ENCODE assay signal across 12 mouse cellular contexts in genomic region chr3:89526298-89527090, GRCm38 (mm10). TPM values are rescaled to one million over a fixed set of nuclear protein-coding genes. Genes with fewer than 3 reads are reported as not detected.
DNase-seq lines count a peak whose midpoint lies in the region; ATAC-seq and TF ChIP-seq lines count a peak whose summit lies in the region.
"Had no signal": no experiment of that assay in that cellular context is flagged by ENCODE, and none has a peak within 500 bp of the region (broad histone marks: within the 10 kb centered on the region; RNA-seq: fewer than 3 reads in every experiment).

No protein-coding gene starts in this region.

- intact Hi-C loops in left cerebral cortex, postnatal 10 days (cut with DNase I) = loop anchor here (10.0 kb wide), 1 partner anchor 88 kb away; no protein-coding TSS in a partner anchor

- 0 out of 2 replicates have a peak, but pooled peaks cover 3% of the 10 kb centered on the region for H3K27me3 ChIP-seq in forebrain, embryonic 13.5 days
- peaks cover 30% of the 10 kb centered on the region for H3K27me3 ChIP-seq in forebrain, embryonic 12.5 days
- peaks cover 11% of the 10 kb centered on the region for H3K27me3 ChIP-seq in CH12.LX (replicated peaks)
- no peaks in the 10 kb centered on the region for H3K27me3 ChIP-seq in hindbrain, embryonic 15.5 days

- 0 out of 2 replicates have a peak, but pooled peaks have one; percentile 6 for ATAC-seq in forebrain, embryonic 13.5 days
- no peak for ATAC-seq in forebrain, embryonic 12.5 days (ENCODE audit: low FRiP score)
- ATAC-seq in hindbrain, embryonic 15.5 days (ENCODE audit: low FRiP score, low read depth) = no peak

- peak overlapping the region; percentile 27 for H3K4me2 ChIP-seq in forebrain, embryonic 13.5 days
- H3K4me2 ChIP-seq in forebrain, embryonic 12.5 days = no peak overlapping the region
- H3K4me2 ChIP-seq in CH12.LX (ENCODE audit: insufficient read depth, low read depth, poor library complexity, severe bottlenecking) = no peak overlapping the region
- H3K4me2 ChIP-seq in hindbrain, embryonic 15.5 days = peak overlapping the region; percentile 43
- H3K4me2 ChIP-seq: heart, embryonic 15.5 days had no signal

- TF ChIP-seq POLR2A in CH12.LX (IDR thresholded peaks at IDR 0.05; ENCODE audit: low read depth, low read length) = no peak

- no peak overlapping the region for H3K27ac ChIP-seq in forebrain, embryonic 13.5 days
- no peak overlapping the region for H3K27ac ChIP-seq in forebrain, embryonic 12.5 days
- no peak overlapping the region for H3K27ac ChIP-seq in CH12.LX (ENCODE audit: insufficient read depth, low read depth)
- peak overlapping the region; percentile 48 for H3K27ac ChIP-seq in hindbrain, embryonic 15.5 days (replicated peaks)
- H3K27ac ChIP-seq: heart, embryonic 15.5 days; kidney, postnatal 0 days had no signal

- TF ChIP-seq CTCF in CH12.LX (conservative IDR thresholded peaks at IDR 0.05 in 1 of 2, IDR thresholded peaks at IDR 0.05 in 1 of 2; ENCODE audit: low read depth in 2 of 2, low read length in 2 of 2) = no peak

- WGBS in forebrain, embryonic 13.5 days = 58% methylated on average over 17 of the region's 17 CpGs
- WGBS in forebrain, embryonic 12.5 days = 64% methylated on average over 17 of the region's 17 CpGs
- WGBS in hindbrain, embryonic 15.5 days = 56% methylated on average over 17 of the region's 17 CpGs

- dilution Hi-C loops in CH12.LX (cut with MboI; ENCODE audit: extremely low pct_ligation_motif_present, extremely low pct_unique_long_range_greater_than_20kb, low sequenced_read_pairs) = no loop called here

- in situ Hi-C loops in CH12.LX (cut with MboI; ENCODE audit: low pct_ligation_motif_present, low pct_unique_long_range_greater_than_20kb, low sequenced_read_pairs) = no loop called here

- 0 out of 2 replicates have a peak overlapping the region, but pooled peaks have one; percentile 3 for H3K9ac ChIP-seq in forebrain, embryonic 13.5 days
- no peak overlapping the region for H3K9ac ChIP-seq in forebrain, embryonic 12.5 days
- H3K9ac ChIP-seq in CH12.LX (ENCODE audit: insufficient read depth, low read depth) = no peak overlapping the region
- H3K9ac ChIP-seq in hindbrain, embryonic 15.5 days = no peak overlapping the region
- H3K9ac ChIP-seq: heart, embryonic 15.5 days had no signal

- peaks cover 57% of the 10 kb centered on the region for H3K4me1 ChIP-seq in forebrain, embryonic 13.5 days
- H3K4me1 ChIP-seq in forebrain, embryonic 12.5 days = peaks cover 29% of the 10 kb centered on the region
- H3K4me1 ChIP-seq in CH12.LX (ENCODE audit: control insufficient read depth in 1 of 2, insufficient read depth in 2 of 2) = peaks cover 0 to 37% of the 10 kb centered on the region in 2 experiments; a peak in 2 of 4 replicates
- H3K4me1 ChIP-seq in hindbrain, embryonic 15.5 days (replicated peaks) = peaks cover 53% of the 10 kb centered on the region

- no peaks in the 10 kb centered on the region for H3K36me3 ChIP-seq in forebrain, embryonic 13.5 days (ENCODE audit: poor library complexity, severe bottlenecking)
- no peaks in the 10 kb centered on the region for H3K36me3 ChIP-seq in forebrain, embryonic 12.5 days (replicated peaks)
- H3K36me3 ChIP-seq in CH12.LX (replicated peaks in 1 of 2; ENCODE audit: control insufficient read depth in 1 of 2, insufficient read depth in 1 of 2, low read length in 1 of 2) = no peaks in the 10 kb centered on the region
- no peaks in the 10 kb centered on the region for H3K36me3 ChIP-seq in hindbrain, embryonic 15.5 days
- H3K36me3 ChIP-seq: heart, embryonic 15.5 days had no signal

- TF ChIP-seq EP300 in CH12.LX (IDR thresholded peaks at IDR 0.05; ENCODE audit: low read length) = no peak

- no peak overlapping the region for H3K4me3 ChIP-seq in forebrain, embryonic 13.5 days
- H3K4me3 ChIP-seq in forebrain, embryonic 12.5 days (replicated peaks) = no peak overlapping the region
- H3K4me3 ChIP-seq in CH12.LX (replicated peaks in 1 of 3; ENCODE audit: low read depth in 2 of 3, low read length in 2 of 3, poor library complexity in 1 of 3) = no peak overlapping the region
- no peak overlapping the region for H3K4me3 ChIP-seq in hindbrain, embryonic 15.5 days
- H3K4me3 ChIP-seq: heart, embryonic 15.5 days had no signal

- peak; percentile 11 for DNase-seq in CH12.LX (ENCODE audit: extremely low read depth)
- peak; percentile 57 for DNase-seq in lung, postnatal 36 days
- no peak for DNase-seq in adrenal gland, adult 18-20 months (ENCODE audit: low spot score in 2 of 2)
- no peak for DNase-seq in left cerebral cortex, postnatal 10 days (ENCODE audit: extremely low spot score in 1 of 2, low spot score in 2 of 2)
- DNase-seq in gastrocnemius, postnatal 25 days = no peak
- DNase-seq: spleen, adult 18-20 months had no signal

- H3K9me3 ChIP-seq in forebrain, embryonic 13.5 days (replicated peaks) = no peaks in the 10 kb centered on the region
- no peaks in the 10 kb centered on the region for H3K9me3 ChIP-seq in forebrain, embryonic 12.5 days
- no peaks in the 10 kb centered on the region for H3K9me3 ChIP-seq in CH12.LX (replicated peaks; ENCODE audit: low read length)
- H3K9me3 ChIP-seq in hindbrain, embryonic 15.5 days = no peaks in the 10 kb centered on the region
- H3K9me3 ChIP-seq: heart, embryonic 15.5 days had no signal

- H3K79me2 ChIP-seq in CH12.LX (replicated peaks; ENCODE audit: control insufficient read depth, extremely low read depth, insufficient read depth, poor library complexity, severe bottlenecking) = no peaks in the 10 kb centered on the region

- TF ChIP-seq RAD21 in CH12.LX (IDR thresholded peaks at IDR 0.05; ENCODE audit: low read depth, low read length) = no peak

TF ChIP-seq in CH12.LX, 34 proteins besides CTCF, POLR2A, EP300 and RAD21:
- TF ChIP-seq USF2 (conservative IDR thresholded peaks at IDR 0.05; ENCODE audit: low read depth, low read length) = no peak
- no peak for TF ChIP-seq MXI1 (IDR thresholded peaks at IDR 0.05; ENCODE audit: low read depth, low read length)
TF ChIP-seq in CH12.LX: peak in this region for 0.

RNA-seq across cellular contexts. Expression of gene Kcnn3, which starts 6.5 kb away (rescaled TPM):
- 3.5 and 4.3 TPM in 2 replicates for polyA plus RNA-seq in forebrain, embryonic 13.5 days (2015; fragmentation: Nextera tagmentation; extraction: Ambion mirVana)
- polyA plus RNA-seq in forebrain, embryonic 12.5 days (2016; fragmentation: Nextera tagmentation; extraction: Ambion mirVana) = 2.0 and 2.3 TPM in 2 replicates
- total RNA-seq in CH12.LX (2012; rRNA removed) = not detected in 2 replicates
- total RNA-seq in CH12.LX (2014; rRNA removed) = not detected in 2 replicates
- 0.06 TPM in 1 of 2 replicates, not detected in the other for polyA plus RNA-seq in CH12.LX (2012; ENCODE audit: insufficient read length, low read depth)
- 9.1 and 9.6 TPM in 2 replicates for polyA plus RNA-seq in hindbrain, embryonic 15.5 days (2015; fragmentation: Nextera tagmentation; extraction: Ambion mirVana)
- total RNA-seq in adrenal gland, adult 18-20 months (2021) = 1 to 10 TPM; 2.7 to 3.8 TPM
- total RNA-seq in left cerebral cortex, postnatal 10 days (2021) = 10 to 100 TPM; 22.9 to 23.7 TPM
- total RNA-seq in gastrocnemius, postnatal 25 days (2021) = 1 to 10 TPM; 2.5 to 5.8 TPM
- total RNA-seq: megakaryocyte, adult 5-6 weeks had no signal

Comparison
In these comparisons a context has a peak if more than half of its experiments do, and no peak if none do; other contexts are left out.
1. H3K4me2 ChIP-seq: peak in forebrain, embryonic 13.5 days (single experiment) and hindbrain, embryonic 15.5 days (single experiment); none in forebrain, embryonic 12.5 days (single experiment) and CH12.LX (single experiment).
2. DNase-seq: peak in CH12.LX (single experiment) and lung, postnatal 36 days (single experiment); none in adrenal gland, adult 18-20 months (0 of 2), left cerebral cortex, postnatal 10 days (0 of 2) and gastrocnemius, postnatal 25 days (single experiment).